Mouse (Mus musculus) brain, embryonic 14.5 days (tissue): ENCODE measurements around the gene Ublcp1.

Source experiments
- CTCF ChIP-seq: fragments of 200-500 bp; IDR thresholded peaks from 2 replicates; pipeline ENCODE4 v1.5.1; 2012; ENCODE audit warnings: inconsistent platforms, mild to moderate bottlenecking, moderate library complexity, borderline replicate concordance; ENCODE audit not compliant: insufficient read depth, insufficient read length; ENCODE audit errors: extremely low read depth
- POLR2A ChIP-seq: fragments of 200-500 bp; IDR thresholded peaks from 2 replicates; pipeline ENCODE4 v1.6.1; 2012; ENCODE audit warnings: mild to moderate bottlenecking, inconsistent platforms, borderline replicate concordance; ENCODE audit not compliant: poor library complexity, insufficient read depth, insufficient read length, severe bottlenecking; ENCODE audit errors: extremely low read depth

DNA sequence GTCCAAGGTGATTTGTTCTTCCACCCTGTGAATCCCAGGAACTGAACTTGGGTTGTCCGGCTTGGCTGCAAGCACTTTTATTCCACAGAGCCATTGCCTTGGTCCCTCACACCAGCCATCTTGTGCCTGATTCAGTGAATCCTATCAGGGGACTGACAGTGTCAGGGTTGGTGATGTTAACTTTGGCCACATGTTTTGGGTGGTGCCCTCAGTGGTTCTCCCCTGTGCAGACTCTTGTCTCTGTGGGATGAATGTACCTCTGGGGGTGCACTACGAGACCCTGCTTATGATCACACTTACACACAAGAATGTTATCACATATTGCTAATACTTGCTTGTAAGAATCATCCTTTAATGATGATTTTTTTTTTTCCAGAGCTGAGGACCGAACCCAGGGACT is 40.3 kb downstream of the Ublcp1 start:
- TF ChIP-seq CTCF = no peak
- TF ChIP-seq POLR2A = no peak
